Mouse (Mus musculus) G1E (cell line): ENCODE results near the gene Megf8. TPM values are rescaled to one million over a fixed set of nuclear protein-coding genes. Genes with fewer than 3 reads are reported as not detected.

Experiments
- ATAC-seq: 2 replicates; pipeline ENCODE4 v1.8.0; 2016; ENCODE audit warnings: mild to moderate bottlenecking; ENCODE audit not compliant: insufficient number of reproducible peaks, poor library complexity, low FRiP score, severe bottlenecking; ENCODE audit errors: extremely low read depth
- DNase-seq: peaks from one replicate; pipeline ENCODE4 v3.0.0; 2012; ENCODE audit warnings: low spot score
- H3K27me3 ChIP-seq: 2 replicates; pipeline ENCODE4 v1.6.1; 2012; ENCODE audit warnings: mild to moderate bottlenecking, low read length, inconsistent platforms; ENCODE audit not compliant: insufficient read depth
- H3K36me3 ChIP-seq: replicated peaks from 2 replicates; pipeline ENCODE3; 2012; ENCODE audit warnings: mild to moderate bottlenecking, inconsistent platforms
- H3K4me1 ChIP-seq: 2 replicates; pipeline ENCODE4 v1.6.1; 2012; ENCODE audit warnings: low read depth, low read length, inconsistent platforms, mixed read lengths; ENCODE audit not compliant: insufficient read depth
- H3K4me3 ChIP-seq: 2 replicates; pipeline ENCODE4 v1.5.1; 2012; ENCODE audit warnings: low read depth, mild to moderate bottlenecking, inconsistent platforms, low read length, moderate library complexity, mixed read lengths
- H3K9me3 ChIP-seq: replicated peaks from 2 replicates; pipeline ENCODE4 v1.6.1; 2012; ENCODE audit warnings: inconsistent platforms
- CTCF ChIP-seq: IDR thresholded peaks from 2 replicates; pipeline ENCODE4 v1.5.1; 2012; ENCODE audit warnings: low read depth, low read length, inconsistent platforms, mixed read lengths
- GATA1 ChIP-seq: IDR thresholded peaks from 2 replicates; pipeline ENCODE4 v1.6.1; 2012; ENCODE audit warnings: borderline replicate concordance, low read length, inconsistent platforms, mixed read lengths
- GATA2 ChIP-seq: IDR thresholded peaks from 2 replicates; pipeline ENCODE4 v1.6.1; 2012; ENCODE audit warnings: low read depth, low read length, inconsistent platforms, borderline replicate concordance
- POLR2AphosphoS5 ChIP-seq: IDR thresholded peaks from 2 replicates; pipeline ENCODE4 v1.6.1; 2012; ENCODE audit warnings: low read depth, low read length, inconsistent platforms; ENCODE audit not compliant: insufficient replicate concordance
- TAL1 ChIP-seq: conservative IDR thresholded peaks from 2 replicates; pipeline ENCODE4 v1.6.1; 2012; ENCODE audit warnings: low read depth, low read length, inconsistent platforms, mixed read lengths
- polyA plus RNA-seq: library from polyadenylated mRNA; stranded (reverse); fragments of >175 nt; gene quantifications from 2 replicates; pipeline ENCODE4 v1.2.3, GENCODE M21; 2012
- total RNA-seq, 2 experiments: library from RNA; stranded (forward) in 1 of 2; stranded (reverse) in 1 of 2; fragments of 200-1000 nt in 1 of 2; fragments of >200 nt in 1 of 2; fragmentation: Nextera tagmentation in 1 of 2; gene quantifications; 2 replicates each; pipeline ENCODE4 v1.2.3; 2014 to 2017

Gene Megf8
- total and polyA plus RNA-seq, 3 experiments = 6.3 to 24.4 (median 14.3) TPM

DNA sequence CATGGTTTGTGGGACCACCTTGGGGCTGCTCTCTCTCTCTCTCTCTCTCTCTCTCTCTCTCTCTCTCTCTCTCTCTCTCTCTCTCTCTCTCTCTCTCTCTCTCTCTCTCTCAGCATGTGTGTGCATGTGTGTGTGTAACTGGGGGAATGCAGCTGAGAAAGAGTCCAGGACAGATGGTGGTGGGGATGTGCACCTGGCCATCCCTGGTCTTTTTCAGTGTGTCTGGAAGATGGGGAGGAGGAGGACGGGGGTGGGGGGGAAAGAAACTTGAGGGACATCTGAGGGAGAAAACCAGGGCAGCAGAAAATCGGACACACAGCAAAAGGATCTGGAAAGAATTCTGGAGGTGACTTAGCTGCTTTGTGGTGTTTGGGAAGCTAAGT is 10.4 kb upstream of the Megf8 start:
- peaks cover 9% of the 10 kb centered on the region for H3K4me1 ChIP-seq
- no peaks in the 10 kb centered on the region for H3K9me3 ChIP-seq
- ATAC-seq = no peak
- H3K4me3 ChIP-seq = no peak overlapping the region
- H3K27me3 ChIP-seq = peaks cover 67% of the 10 kb centered on the region
- DNase-seq = no peak
- TF ChIP-seq GATA2 (no peak), CTCF (no peak), TAL1 (no peak), GATA1 (no peak), POLR2AphosphoS5 (no peak)
- no peaks in the 10 kb centered on the region for H3K36me3 ChIP-seq

DNA sequence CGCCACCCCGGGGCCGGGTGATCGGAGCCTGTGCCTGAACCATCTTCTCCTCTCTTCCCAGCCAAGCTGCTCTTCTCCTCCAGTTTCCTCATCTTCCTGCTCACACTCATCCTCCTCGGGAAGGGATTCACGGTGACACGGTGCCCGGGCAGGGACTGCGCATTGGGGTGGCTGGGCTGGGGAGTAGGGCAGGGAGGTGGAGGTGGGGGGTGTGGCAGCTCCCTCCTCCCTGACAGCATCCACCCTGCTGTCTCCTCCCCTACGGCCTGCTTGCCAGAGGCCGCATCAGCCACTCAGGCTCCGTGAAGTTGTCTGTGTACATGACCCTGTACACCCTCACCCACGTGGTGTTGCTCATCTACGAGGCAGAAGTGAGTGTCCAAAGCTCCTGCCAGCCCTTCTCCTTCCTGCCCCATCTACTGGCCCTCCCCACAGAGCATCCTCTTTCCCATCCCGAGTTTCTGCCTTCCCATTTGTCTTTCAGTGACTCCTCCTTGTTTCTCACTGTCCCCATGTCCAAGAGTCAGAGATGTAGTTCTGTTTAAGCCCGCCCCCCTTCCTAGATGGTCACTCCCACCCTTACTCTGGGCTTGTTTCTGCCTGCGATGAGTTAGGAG is 8.2 kb upstream of the Megf8 start:
- DNase-seq = no peak
- Histone ChIP-seq H3K4me1 (peaks cover 7% of the 10 kb centered on the region), H3K4me3 (no peak overlapping the region), H3K36me3 (no peaks in the 10 kb centered on the region), H3K9me3 (no peaks in the 10 kb centered on the region), H3K27me3 (peaks cover 72% of the 10 kb centered on the region)
- no peak for ATAC-seq
- TF ChIP-seq POLR2AphosphoS5 (no peak), GATA2 (no peak), TAL1 (no peak), GATA1 (no peak), CTCF (no peak)

DNA sequence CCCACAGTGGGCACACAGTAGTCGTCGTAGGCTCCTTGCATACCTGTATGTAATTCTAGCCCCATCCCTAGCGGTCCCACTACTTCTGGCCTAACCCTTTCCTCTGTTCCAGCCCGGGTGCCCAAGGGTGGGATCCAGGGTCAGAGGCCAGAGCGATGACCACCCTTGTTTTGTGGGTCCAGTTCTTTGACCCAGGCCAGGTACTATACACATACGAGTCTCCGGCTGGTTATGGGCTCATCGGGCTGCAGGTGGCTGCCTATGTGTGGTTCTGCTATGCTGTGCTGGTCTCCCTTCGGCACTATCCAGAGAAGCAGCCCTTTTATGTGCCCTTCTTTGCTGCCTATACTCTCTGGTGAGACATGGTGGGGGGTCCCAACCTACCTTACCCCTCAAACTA is 7.5 kb upstream of the Megf8 start:
- no peak for DNase-seq
- peaks cover 72% of the 10 kb centered on the region for H3K27me3 ChIP-seq
- H3K9me3 ChIP-seq = no peaks in the 10 kb centered on the region
- no peaks in the 10 kb centered on the region for H3K36me3 ChIP-seq
- peaks cover 7% of the 10 kb centered on the region; the same call in 1 of the 2 replicates for H3K4me1 ChIP-seq
- TF ChIP-seq CTCF (no peak), GATA2 (no peak), TAL1 (no peak), POLR2AphosphoS5 (no peak), GATA1 (no peak)
- no peak overlapping the region for H3K4me3 ChIP-seq
- ATAC-seq = no peak

DNA sequence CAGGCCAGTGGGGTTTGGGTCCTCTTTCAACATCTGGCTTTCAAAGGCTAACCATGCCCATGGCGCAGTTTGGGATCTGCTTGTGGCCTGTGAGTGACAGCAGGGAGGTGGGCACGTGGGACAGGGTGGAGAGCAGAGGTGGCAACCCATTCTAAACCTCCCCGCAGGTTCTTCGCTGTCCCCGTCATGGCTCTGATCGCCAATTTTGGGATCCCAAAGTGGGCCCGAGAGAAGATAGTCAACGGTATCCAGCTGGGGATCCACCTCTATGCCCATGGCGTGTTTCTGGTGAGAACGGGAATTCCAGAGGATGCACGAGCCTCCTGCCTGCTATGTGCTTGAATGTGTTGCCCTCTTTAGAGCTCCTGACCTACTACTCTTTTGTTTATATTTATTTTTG is 5.8 kb upstream of the Megf8 start:
- no peak for TF ChIP-seq CTCF
- no peak for TF ChIP-seq TAL1
- no peak for TF ChIP-seq POLR2AphosphoS5
- TF ChIP-seq GATA1 = no peak
- TF ChIP-seq GATA2 = no peak
- H3K27me3 ChIP-seq = peaks cover 74% of the 10 kb centered on the region
- no peaks in the 10 kb centered on the region for H3K9me3 ChIP-seq
- no peaks in the 10 kb centered on the region for H3K36me3 ChIP-seq
- ATAC-seq = no peak
- DNase-seq = no peak
- H3K4me3 ChIP-seq = no peak overlapping the region
- H3K4me1 ChIP-seq = peaks cover 15% of the 10 kb centered on the region

DNA sequence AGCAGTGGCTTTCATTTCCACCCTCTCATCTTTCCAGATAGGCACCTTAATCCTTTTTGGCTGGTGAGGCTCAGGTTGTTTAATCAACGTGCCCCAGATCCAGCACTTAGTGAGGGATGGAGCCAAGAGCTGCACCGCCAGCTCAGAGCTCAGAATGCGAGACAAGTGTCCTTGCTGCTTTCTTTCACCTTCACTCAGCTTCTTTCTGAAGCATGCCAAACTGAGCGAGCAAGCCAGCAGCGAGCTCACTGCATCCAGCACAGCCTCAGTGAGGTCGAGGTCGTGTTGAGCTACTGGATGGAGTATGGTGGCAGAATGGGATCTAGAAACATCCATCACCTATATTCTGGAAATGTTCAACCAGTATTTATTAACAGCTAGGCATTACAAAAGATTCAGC is 3.6 kb upstream of the Megf8 start:
- ATAC-seq (no peak), DNase-seq (no peak)
- H3K9me3 ChIP-seq = no peaks in the 10 kb centered on the region
- no peak overlapping the region for H3K4me3 ChIP-seq
- peaks cover 60% of the 10 kb centered on the region for H3K27me3 ChIP-seq
- peaks cover 27% of the 10 kb centered on the region for H3K4me1 ChIP-seq
- TF ChIP-seq CTCF (no peak), GATA1 (no peak)
- H3K36me3 ChIP-seq = no peaks in the 10 kb centered on the region

DNA sequence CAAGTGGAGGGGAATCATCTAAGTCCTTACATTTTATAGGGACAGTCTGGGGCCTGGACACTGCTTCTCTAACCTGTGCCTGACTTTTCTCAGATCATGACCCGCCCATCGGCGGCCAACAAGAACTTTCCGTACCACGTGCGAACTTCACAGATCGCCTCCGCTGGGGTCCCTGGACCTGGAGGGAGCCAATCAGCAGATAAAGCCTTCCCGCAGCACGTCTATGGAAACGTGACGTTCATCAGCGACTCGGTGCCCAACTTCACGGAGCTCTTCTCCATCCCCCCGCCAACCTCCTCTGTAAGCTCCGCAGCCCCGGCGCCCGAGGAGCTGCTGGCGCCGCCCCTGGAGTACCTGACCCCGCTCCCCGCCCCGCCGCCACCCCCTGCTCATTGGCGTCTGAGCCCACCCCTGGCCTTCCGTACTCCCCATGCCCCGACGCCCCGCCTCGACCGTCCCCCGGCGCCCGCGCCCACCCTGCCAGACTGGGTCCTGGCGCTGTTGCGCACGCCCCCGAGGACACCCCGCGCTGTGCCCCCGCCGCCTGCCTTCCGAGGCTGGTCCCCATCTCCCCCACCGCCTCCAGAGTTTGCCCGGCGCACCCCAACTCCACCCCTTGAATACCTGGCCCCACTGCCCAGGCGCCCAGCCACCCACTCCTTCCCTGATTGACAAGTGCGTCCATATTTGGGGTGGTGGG is 2.2 kb upstream of the Megf8 start:
- no peak overlapping the region for H3K4me3 ChIP-seq
- DNase-seq = no peak
- no peaks in the 10 kb centered on the region for H3K9me3 ChIP-seq
- TF ChIP-seq POLR2AphosphoS5 (no peak), CTCF (no peak), GATA2 (no peak), GATA1 (no peak), TAL1 (no peak)
- H3K36me3 ChIP-seq = peaks cover 9% of the 10 kb centered on the region
- peaks cover 48% of the 10 kb centered on the region for H3K27me3 ChIP-seq
- peaks cover 31% of the 10 kb centered on the region for H3K4me1 ChIP-seq
- ATAC-seq = no peak
